Mouse (Mus musculus): ENCODE data around the gene Acot8. TPM values are rescaled to one million over a fixed set of nuclear protein-coding genes. Genes with fewer than 3 reads are reported as not detected.

The Acot8 gene
- polyA plus RNA-seq, 1 experiment from 2014 or later: 16.8 TPM

DNA sequence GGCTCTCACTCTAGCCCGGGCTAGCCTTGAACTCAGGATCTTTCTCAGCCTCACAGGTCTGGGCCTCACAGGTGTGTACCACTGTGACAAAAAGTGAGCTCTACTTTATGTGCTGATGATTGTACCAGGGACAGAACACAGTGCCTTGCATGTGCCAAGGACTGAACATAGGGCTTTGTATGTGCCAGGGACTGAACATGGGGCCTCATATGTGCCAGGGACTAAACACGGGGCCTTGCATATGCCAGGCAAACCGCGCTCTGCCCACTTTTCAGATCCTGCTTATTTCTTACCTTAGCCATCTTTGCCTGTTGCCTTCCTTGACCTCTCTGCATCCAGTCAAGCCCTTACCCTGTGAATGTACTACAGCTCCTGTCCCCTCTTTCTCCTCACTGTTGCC is 42.7 kb downstream of the Acot8 start:
- H3K4me2 ChIP-seq: no peak overlapping the region
- H3K27me3 ChIP-seq (ENCODE audit: control insufficient read depth, insufficient read depth, low read length): no peaks in the 10 kb centered on the region
- H3K4me3 ChIP-seq (ENCODE audit: low read depth, low read length): no peak overlapping the region
- H3K27ac ChIP-seq (ENCODE audit: low read depth, low read length): no peak overlapping the region
- H3K36me3 ChIP-seq (ENCODE audit: control insufficient read depth, insufficient read depth, low read length): peaks cover 45% of the 10 kb centered on the region
- H3K9ac ChIP-seq (ENCODE audit: low read depth, low read length): no peak overlapping the region
- 95% methylated on average over 4 of the region's 4 CpGs for WGBS (ENCODE audit: insufficient replicate concordance)
- H3K9me3 ChIP-seq (replicated peaks; ENCODE audit: control insufficient read depth, low read length): no peaks in the 10 kb centered on the region
- no peak for ATAC-seq (replicated peaks; ENCODE audit: insufficient number of reproducible peaks, low FRiP score, low TSS enrichment)
- no peaks in the 10 kb centered on the region for H3K4me1 ChIP-seq (ENCODE audit: control insufficient read depth, insufficient read depth, low read length)

DNA sequence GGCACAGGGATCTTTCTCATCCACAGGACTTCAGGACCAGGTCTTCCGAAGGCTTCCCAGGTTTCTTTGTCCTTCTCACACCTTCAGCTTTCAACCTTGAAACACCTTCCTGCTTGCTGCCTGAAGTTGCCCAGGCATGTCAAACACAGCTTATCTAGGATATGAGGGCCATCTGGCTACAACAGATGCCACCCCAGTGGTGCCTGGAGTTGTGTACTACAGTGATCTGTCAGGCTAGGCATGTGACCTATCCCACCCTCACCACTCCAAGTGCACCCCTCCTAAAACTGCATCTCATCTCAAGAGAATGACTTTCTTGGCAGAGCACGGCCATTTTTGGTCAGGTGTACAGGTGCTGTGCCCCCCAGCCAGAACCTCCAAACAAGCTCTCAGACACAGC is 43.2 kb downstream of the Acot8 start:
- Histone ChIP-seq H3K9ac (ENCODE audit: low read depth, low read length) (no peak overlapping the region), H3K4me1 (ENCODE audit: control insufficient read depth, insufficient read depth, low read length) (no peaks in the 10 kb centered on the region), H3K36me3 (ENCODE audit: control insufficient read depth, insufficient read depth, low read length) (peaks cover 47% of the 10 kb centered on the region), H3K27ac (ENCODE audit: low read depth, low read length) (no peak overlapping the region), H3K27me3 (ENCODE audit: control insufficient read depth, insufficient read depth, low read length) (no peaks in the 10 kb centered on the region), H3K4me3 (ENCODE audit: low read depth, low read length) (no peak overlapping the region), H3K4me2 (no peak overlapping the region), H3K9me3 (replicated peaks; ENCODE audit: control insufficient read depth, low read length) (no peaks in the 10 kb centered on the region)
- peak; percentile 50; the same call in 1 of the 2 replicates for ATAC-seq (replicated peaks; ENCODE audit: insufficient number of reproducible peaks, low FRiP score, low TSS enrichment)
- 82% methylated on average over 2 of the region's 2 CpGs for WGBS (ENCODE audit: insufficient replicate concordance)

DNA sequence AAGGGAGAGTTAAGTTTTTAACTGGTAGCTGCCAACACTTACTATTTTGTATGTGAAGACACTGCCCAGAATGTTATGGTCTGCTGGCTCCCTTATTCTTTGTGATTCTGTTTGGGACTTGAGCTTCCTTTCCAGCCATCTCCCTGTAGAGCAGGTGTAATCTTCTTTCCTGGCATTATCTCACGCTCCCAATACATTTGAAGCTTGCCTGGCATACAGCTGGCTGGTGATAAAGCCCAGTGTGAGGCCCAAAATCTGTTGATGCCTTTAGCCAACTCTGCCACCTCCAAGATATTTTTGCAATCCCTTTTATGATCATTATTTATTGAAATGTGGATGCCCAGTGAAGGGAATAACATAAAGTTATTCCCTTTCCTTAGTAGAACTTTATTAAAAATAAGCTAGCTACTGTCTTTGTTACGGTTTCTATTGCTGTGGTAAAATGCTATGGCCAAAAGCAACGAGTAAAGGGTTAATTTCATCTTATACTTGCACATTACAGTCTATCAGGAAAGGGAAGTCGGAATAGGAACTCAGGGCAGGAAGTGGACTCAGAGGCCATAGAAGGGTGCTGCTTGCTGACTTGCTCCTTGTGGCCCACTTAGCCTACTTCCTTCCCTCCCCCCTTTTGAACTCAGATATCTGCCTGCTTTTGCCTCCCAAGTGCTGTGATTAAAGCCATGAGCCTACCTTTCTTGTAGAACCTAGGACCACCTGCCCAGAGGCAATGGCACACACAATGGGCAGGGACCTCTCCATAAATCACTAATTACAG is 44.4 kb downstream of the Acot8 start:
- no peaks in the 10 kb centered on the region for H3K9me3 ChIP-seq (replicated peaks; ENCODE audit: control insufficient read depth, low read length)
- peaks cover 6% of the 10 kb centered on the region for H3K4me1 ChIP-seq (ENCODE audit: control insufficient read depth, insufficient read depth, low read length)
- H3K36me3 ChIP-seq (ENCODE audit: control insufficient read depth, insufficient read depth, low read length): peaks cover 52% of the 10 kb centered on the region
- no peak overlapping the region for H3K9ac ChIP-seq (ENCODE audit: low read depth, low read length)
- no peak overlapping the region for H3K27ac ChIP-seq (ENCODE audit: low read depth, low read length)
- no peak for ATAC-seq (replicated peaks; ENCODE audit: insufficient number of reproducible peaks, low FRiP score, low TSS enrichment)
- no peaks in the 10 kb centered on the region for H3K27me3 ChIP-seq (ENCODE audit: control insufficient read depth, insufficient read depth, low read length)
- WGBS (ENCODE audit: insufficient replicate concordance): 78% methylated on average over 4 of the region's 4 CpGs
- H3K4me2 ChIP-seq: no peak overlapping the region
- H3K4me3 ChIP-seq (ENCODE audit: low read depth, low read length): no peak overlapping the region

GRCm38 (mm10) chr2:164758692-164759091 is 46.0 kb downstream of the Acot8 start:
- Histone ChIP-seq H3K4me2 (no peak overlapping the region), H3K9me3 (replicated peaks; ENCODE audit: control insufficient read depth, low read length) (no peaks in the 10 kb centered on the region), H3K27ac (ENCODE audit: low read depth, low read length) (no peak overlapping the region; the same call in 1 of the 2 replicates), H3K4me3 (ENCODE audit: low read depth, low read length) (no peak overlapping the region), H3K4me1 (ENCODE audit: control insufficient read depth, insufficient read depth, low read length) (peaks cover 10% of the 10 kb centered on the region), H3K36me3 (ENCODE audit: control insufficient read depth, insufficient read depth, low read length) (peaks cover 55% of the 10 kb centered on the region), H3K27me3 (ENCODE audit: control insufficient read depth, insufficient read depth, low read length) (no peaks in the 10 kb centered on the region), H3K9ac (ENCODE audit: low read depth, low read length) (no peak overlapping the region)
- peak; percentile 61 for ATAC-seq (replicated peaks; ENCODE audit: insufficient number of reproducible peaks, low FRiP score, low TSS enrichment)
- whole genome bisulfite sequencing (ENCODE audit: insufficient replicate concordance): 58% methylated on average over 1 of the region's 1 CpGs

- no peaks in the 10 kb centered on the region for H3K9me3 ChIP-seq (replicated peaks; ENCODE audit: control insufficient read depth, low read length)
- H3K36me3 ChIP-seq (ENCODE audit: control insufficient read depth, insufficient read depth, low read length): peaks cover 48% of the 10 kb centered on the region
- ATAC-seq (replicated peaks; ENCODE audit: insufficient number of reproducible peaks, low FRiP score, low TSS enrichment): no peak
- H3K4me3 ChIP-seq (ENCODE audit: low read depth, low read length): no peak overlapping the region
- H3K27me3 ChIP-seq (ENCODE audit: control insufficient read depth, insufficient read depth, low read length): no peaks in the 10 kb centered on the region
- no peak overlapping the region for H3K4me2 ChIP-seq
- peaks cover 10% of the 10 kb centered on the region for H3K4me1 ChIP-seq (ENCODE audit: control insufficient read depth, insufficient read depth, low read length)
- 90% methylated on average over 8 of the region's 11 CpGs for WGBS (ENCODE audit: insufficient replicate concordance)
- H3K27ac ChIP-seq (ENCODE audit: low read depth, low read length): no peak overlapping the region
- H3K9ac ChIP-seq (ENCODE audit: low read depth, low read length): no peak overlapping the region
Measured at GRCm38 (mm10) chr2:164757841-164758240, 46.8 kb downstream of the Acot8 start.

DNA sequence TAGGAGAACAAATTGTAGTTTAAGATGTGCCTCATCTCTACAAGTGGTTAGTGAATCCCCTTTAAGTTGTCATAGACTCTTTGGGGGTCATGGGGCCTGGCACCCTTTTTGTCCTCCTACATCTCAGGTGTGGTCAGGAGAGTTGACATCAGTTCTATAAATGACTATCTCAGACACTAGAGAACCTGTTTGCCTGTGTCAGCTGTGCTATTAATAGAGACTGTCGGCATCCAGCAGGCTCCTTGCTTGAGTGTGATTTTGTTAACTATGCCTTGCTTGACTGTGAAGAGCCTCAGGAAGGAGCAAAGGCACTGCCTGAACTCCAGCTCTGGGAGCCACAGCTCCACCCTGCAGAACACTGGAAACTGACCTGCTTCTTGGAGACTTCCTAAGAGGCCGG is 49.9 kb downstream of the Acot8 start:
- H3K27me3 ChIP-seq (ENCODE audit: control insufficient read depth, insufficient read depth, low read length): no peaks in the 10 kb centered on the region
- H3K9ac ChIP-seq (ENCODE audit: low read depth, low read length): peak overlapping the region; percentile 35; the same call in 1 of the 2 replicates
- peak overlapping the region; percentile 20; the same call in 1 of the 2 replicates for H3K4me2 ChIP-seq
- H3K9me3 ChIP-seq (replicated peaks; ENCODE audit: control insufficient read depth, low read length): no peaks in the 10 kb centered on the region
- no peak for ATAC-seq (replicated peaks; ENCODE audit: insufficient number of reproducible peaks, low FRiP score, low TSS enrichment)
- peaks cover 36% of the 10 kb centered on the region for H3K36me3 ChIP-seq (ENCODE audit: control insufficient read depth, insufficient read depth, low read length)
- H3K4me3 ChIP-seq (ENCODE audit: low read depth, low read length): no peak overlapping the region
- H3K27ac ChIP-seq (ENCODE audit: low read depth, low read length): peak overlapping the region; percentile 91
- 58% methylated on average over 2 of the region's 2 CpGs for WGBS (ENCODE audit: insufficient replicate concordance)
- peaks cover 10% of the 10 kb centered on the region for H3K4me1 ChIP-seq (ENCODE audit: control insufficient read depth, insufficient read depth, low read length)

GRCm38 (mm10) chr2:164754105-164754504 is 50.6 kb downstream of the Acot8 start:
- H3K4me1 ChIP-seq (ENCODE audit: control insufficient read depth, insufficient read depth, low read length): peaks cover 10% of the 10 kb centered on the region
- no peak overlapping the region for H3K9ac ChIP-seq (ENCODE audit: low read depth, low read length)
- H3K4me2 ChIP-seq: no peak overlapping the region
- 77% methylated on average over 11 of the region's 11 CpGs for WGBS (ENCODE audit: insufficient replicate concordance)
- H3K36me3 ChIP-seq (ENCODE audit: control insufficient read depth, insufficient read depth, low read length): peaks cover 33% of the 10 kb centered on the region
- H3K27me3 ChIP-seq (ENCODE audit: control insufficient read depth, insufficient read depth, low read length): no peaks in the 10 kb centered on the region
- no peak overlapping the region for H3K4me3 ChIP-seq (ENCODE audit: low read depth, low read length)
- no peak for ATAC-seq (replicated peaks; ENCODE audit: insufficient number of reproducible peaks, low FRiP score, low TSS enrichment)
- H3K27ac ChIP-seq (ENCODE audit: low read depth, low read length): peak overlapping the region; percentile 91
- no peaks in the 10 kb centered on the region for H3K9me3 ChIP-seq (replicated peaks; ENCODE audit: control insufficient read depth, low read length)

DNA sequence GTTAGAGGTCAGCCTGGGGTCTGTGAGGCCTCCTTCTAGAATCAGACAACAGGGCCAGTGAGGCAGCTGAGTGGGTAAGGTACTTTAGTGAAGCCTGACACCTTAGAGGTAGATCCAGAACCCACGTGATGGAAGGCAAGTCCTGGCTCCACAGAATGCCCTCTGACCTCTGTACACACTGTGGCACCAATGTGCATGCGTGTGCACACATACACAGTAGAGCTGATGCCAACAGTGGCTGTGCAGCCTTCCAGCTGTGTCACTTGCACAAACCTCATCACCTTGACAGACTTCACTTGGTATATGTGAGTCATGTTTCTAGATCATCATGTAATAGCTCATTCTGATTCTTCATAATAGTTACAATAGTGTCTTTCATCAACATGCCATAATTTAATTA is 52.2 kb downstream of the Acot8 start:
- ATAC-seq (replicated peaks; ENCODE audit: insufficient number of reproducible peaks, low FRiP score, low TSS enrichment): no peak
- H3K9me3 ChIP-seq (replicated peaks; ENCODE audit: control insufficient read depth, low read length): no peaks in the 10 kb centered on the region
- peaks cover 29% of the 10 kb centered on the region for H3K36me3 ChIP-seq (ENCODE audit: control insufficient read depth, insufficient read depth, low read length)
- H3K9ac ChIP-seq (ENCODE audit: low read depth, low read length): no peak overlapping the region
- H3K4me2 ChIP-seq: no peak overlapping the region
- WGBS (ENCODE audit: insufficient replicate concordance): 92% methylated on average over 2 of the region's 2 CpGs
- no peaks in the 10 kb centered on the region for H3K27me3 ChIP-seq (ENCODE audit: control insufficient read depth, insufficient read depth, low read length)
- no peak overlapping the region for H3K27ac ChIP-seq (ENCODE audit: low read depth, low read length)
- peaks cover 10% of the 10 kb centered on the region for H3K4me1 ChIP-seq (ENCODE audit: control insufficient read depth, insufficient read depth, low read length)
- H3K4me3 ChIP-seq (ENCODE audit: low read depth, low read length): no peak overlapping the region

DNA sequence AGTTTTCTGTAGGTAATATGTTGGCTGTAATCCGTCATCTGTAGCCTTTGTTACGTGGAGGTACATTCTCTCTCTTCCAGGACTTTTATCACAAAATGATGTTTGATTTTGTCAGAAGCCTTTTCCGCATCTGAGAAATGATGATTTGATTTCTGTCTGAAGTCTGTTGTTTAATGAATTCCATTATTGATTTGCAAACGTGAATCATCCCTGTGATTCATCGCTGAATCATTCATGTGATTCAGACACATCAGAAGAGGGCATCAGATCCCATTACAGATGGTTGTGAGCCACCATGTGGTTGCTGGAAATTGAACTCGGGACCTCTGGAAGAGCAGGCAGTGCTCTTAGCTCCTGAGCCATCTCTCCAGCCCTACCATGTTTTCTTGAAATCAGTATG is 55.7 kb downstream of the Acot8 start:
- H3K27ac ChIP-seq (ENCODE audit: low read depth, low read length): no peak overlapping the region
- no peaks in the 10 kb centered on the region for H3K27me3 ChIP-seq (ENCODE audit: control insufficient read depth, insufficient read depth, low read length)
- H3K4me3 ChIP-seq (ENCODE audit: low read depth, low read length): no peak overlapping the region
- no peak overlapping the region for H3K9ac ChIP-seq (ENCODE audit: low read depth, low read length)
- no peak for ATAC-seq (replicated peaks; ENCODE audit: insufficient number of reproducible peaks, low FRiP score, low TSS enrichment)
- no peak overlapping the region for H3K4me2 ChIP-seq
- peaks cover 7% of the 10 kb centered on the region for H3K36me3 ChIP-seq (ENCODE audit: control insufficient read depth, insufficient read depth, low read length)
- peaks cover 12% of the 10 kb centered on the region for H3K4me1 ChIP-seq (ENCODE audit: control insufficient read depth, insufficient read depth, low read length)
- 92% methylated on average over 6 of the region's 6 CpGs for WGBS (ENCODE audit: insufficient replicate concordance)
- no peaks in the 10 kb centered on the region for H3K9me3 ChIP-seq (replicated peaks; ENCODE audit: control insufficient read depth, low read length)

Measured in heart, embryonic 11.5 days (tissue).